Mouse (Mus musculus) olfactory bulb, adult 2 months (tissue): ENCODE results near the gene Akirin2. TPM values are rescaled to one million over a fixed set of nuclear protein-coding genes. Genes with fewer than 3 reads are reported as not detected.

Source experiments
- H3K27ac ChIP-seq: fragments of 200-500 bp; 2 replicates; pipeline ENCODE4 v1.5.1; 2012; ENCODE audit warnings: low read depth, low read length; ENCODE audit not compliant: insufficient read depth
- H3K4me1 ChIP-seq: fragments of 200-500 bp; 2 replicates; pipeline ENCODE4 v1.6.1; 2012; ENCODE audit warnings: low read length; ENCODE audit not compliant: control insufficient read depth, insufficient read depth
- H3K4me3 ChIP-seq: fragments of 200-500 bp; 2 replicates; pipeline ENCODE4 v1.5.1; 2012; ENCODE audit warnings: mild to moderate bottlenecking, low read depth, low read length, moderate library complexity; ENCODE audit not compliant: insufficient read depth
- CTCF ChIP-seq: fragments of 200-500 bp; IDR thresholded peaks from 2 replicates; pipeline ENCODE4 v1.5.1; 2012; ENCODE audit warnings: low read depth, mild to moderate bottlenecking, low read length, moderate library complexity; ENCODE audit not compliant: insufficient read depth
- POLR2A ChIP-seq: fragments of 200-500 bp; IDR thresholded peaks from 2 replicates; pipeline ENCODE4 v1.6.1; 2012; ENCODE audit warnings: mild to moderate bottlenecking, low read depth, low read length, moderate library complexity; ENCODE audit not compliant: insufficient read depth
- WGBS: fragments of 180-500 bp; shearing (Covaris S2); methylation state at CpG from one replicate; pipeline ENCODE4 v1.1.7; 2018; 5-methylcytosine and 5-hydroxymethylcytosine counted together
- polyA plus RNA-seq: library from polyadenylated mRNA; stranded (reverse); fragments of >200 nt; gene quantifications from 2 replicates; pipeline ENCODE4 v1.2.4, GENCODE M21; 2012; ENCODE audit warnings: low replicate concordance; ENCODE audit not compliant: missing spikeins, insufficient read depth, insufficient read length

Akirin2 gene
- polyA plus RNA-seq, 1 experiment, result not detected

GRCm38 (mm10) chr4:34551098-34551809, 517 bp downstream of the Akirin2 start:
- WGBS, result under 1% methylated on average over 50 of the region's 50 CpGs
- H3K27ac ChIP-seq, result peak overlapping the region; percentile 83
- no peak for TF ChIP-seq POLR2A
- TF ChIP-seq CTCF, result no peak
- H3K4me3 ChIP-seq, result peak overlapping the region; percentile 82
- peaks cover 5% of the 10 kb centered on the region; the same call in 1 of the 2 replicates for H3K4me1 ChIP-seq

GRCm38 (mm10) chr4:34551966-34552365, 1.2 kb downstream of the Akirin2 start:
- H3K4me1 ChIP-seq, result peaks cover 5% of the 10 kb centered on the region; the same call in 1 of the 2 replicates
- H3K4me3 ChIP-seq, result no peak overlapping the region
- H3K27ac ChIP-seq, result no peak overlapping the region
- TF ChIP-seq CTCF (no peak), POLR2A (no peak)
- 2% methylated on average over 3 of the region's 3 CpGs for WGBS

GRCm38 (mm10) chr4:34554596-34554995, 3.9 kb downstream of the Akirin2 start:
- no peak overlapping the region for H3K27ac ChIP-seq
- peaks cover 5% of the 10 kb centered on the region; the same call in 1 of the 2 replicates for H3K4me1 ChIP-seq
- WGBS, result 10% methylated on average over 1 of the region's 1 CpGs
- no peak overlapping the region for H3K4me3 ChIP-seq
- no peak for TF ChIP-seq POLR2A
- TF ChIP-seq CTCF, result no peak

- WGBS, result 92% methylated on average over 3 of the region's 3 CpGs
- Histone ChIP-seq H3K4me3 (no peak overlapping the region), H3K27ac (no peak overlapping the region), H3K4me1 (peaks cover 5% of the 10 kb centered on the region; the same call in 1 of the 2 replicates)
- TF ChIP-seq POLR2A, result no peak
Measured at GRCm38 (mm10) chr4:34555604-34556003, 4.9 kb downstream of the Akirin2 start.

- Histone ChIP-seq H3K4me3 (no peak overlapping the region), H3K27ac (no peak overlapping the region), H3K4me1 (peaks cover 5% of the 10 kb centered on the region; the same call in 1 of the 2 replicates)
- TF ChIP-seq CTCF, result no peak
- no peak for TF ChIP-seq POLR2A
Measured at GRCm38 (mm10) chr4:34556183-34556582, 5.4 kb downstream of the Akirin2 start.

GRCm38 (mm10) chr4:34560971-34561370, 10.2 kb downstream of the Akirin2 start:
- TF ChIP-seq CTCF (no peak), POLR2A (no peak)
- WGBS, result 36% methylated on average over 4 of the region's 4 CpGs
- Histone ChIP-seq H3K27ac (no peak overlapping the region), H3K4me3 (no peak overlapping the region), H3K4me1 (no peaks in the 10 kb centered on the region)

- no peak overlapping the region for H3K4me3 ChIP-seq
- WGBS, result 74% methylated on average over 6 of the region's 6 CpGs
- no peak overlapping the region for H3K27ac ChIP-seq
- no peaks in the 10 kb centered on the region for H3K4me1 ChIP-seq
- no peak for TF ChIP-seq POLR2A
- no peak for TF ChIP-seq CTCF
Measured at GRCm38 (mm10) chr4:34566226-34566625, 15.5 kb downstream of the Akirin2 start.

- 44% methylated on average over 2 of the region's 2 CpGs for WGBS
- H3K27ac ChIP-seq, result no peak overlapping the region
- no peaks in the 10 kb centered on the region for H3K4me1 ChIP-seq
- no peak for TF ChIP-seq POLR2A
- no peak for TF ChIP-seq CTCF
- H3K4me3 ChIP-seq, result no peak overlapping the region
Measured at GRCm38 (mm10) chr4:34572876-34573275, 22.1 kb downstream of the Akirin2 start.

GRCm38 (mm10) chr4:34577028-34577427, 26.3 kb downstream of the Akirin2 start:
- H3K4me1 ChIP-seq, result no peaks in the 10 kb centered on the region
- no peak overlapping the region for H3K4me3 ChIP-seq
- no peak for TF ChIP-seq CTCF
- TF ChIP-seq POLR2A, result no peak
- no peak overlapping the region for H3K27ac ChIP-seq
- WGBS, result 67% methylated on average over 2 of the region's 2 CpGs
